Mouse (Mus musculus) 3134 (cell line): ENCODE data around the gene Xlr4c.
"Not testable (repeated sequence)": the region's sequence is repeated elsewhere in the genome, so short reads cannot be mapped to it uniquely, and the experiment has no call there.

ENCODE experiments used
- DNase-seq: peaks from one replicate; pipeline ENCODE4 v3.0.0-alpha.2; 2011; ENCODE audit warnings: low spot score; ENCODE audit not compliant: insufficient read length; ENCODE audit errors: extremely low read depth

Xlr4c gene

DNA sequence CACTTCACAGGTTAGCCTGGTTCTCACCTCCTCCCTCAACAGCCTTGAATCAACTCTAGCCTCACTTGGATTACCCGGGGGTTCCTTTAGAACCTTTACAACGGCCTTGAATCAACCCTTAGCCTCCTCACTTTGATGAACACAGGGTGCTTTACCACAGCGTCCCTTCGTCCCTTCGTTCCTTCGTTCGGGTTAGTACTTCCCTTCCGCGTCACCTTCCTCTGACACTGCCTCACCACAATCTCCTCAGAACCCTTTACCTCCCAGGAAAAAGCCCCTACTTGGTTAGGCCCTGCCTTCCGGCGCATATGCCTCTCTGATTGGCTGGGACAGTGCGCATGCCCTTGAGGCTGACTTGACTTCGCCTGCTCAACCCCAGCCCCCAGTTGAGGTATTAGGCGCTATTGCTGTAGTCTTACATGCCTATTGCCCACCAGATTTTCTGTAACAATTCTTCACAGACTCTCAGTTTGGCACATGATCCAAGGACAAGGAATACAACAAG is at the start of gene Xlr4c:
Gene Xlr4c (minus strand): TSS at position 310 of the 505 bp plus-strand sequence.
- DNase-seq = not testable (repeated sequence)

DNA sequence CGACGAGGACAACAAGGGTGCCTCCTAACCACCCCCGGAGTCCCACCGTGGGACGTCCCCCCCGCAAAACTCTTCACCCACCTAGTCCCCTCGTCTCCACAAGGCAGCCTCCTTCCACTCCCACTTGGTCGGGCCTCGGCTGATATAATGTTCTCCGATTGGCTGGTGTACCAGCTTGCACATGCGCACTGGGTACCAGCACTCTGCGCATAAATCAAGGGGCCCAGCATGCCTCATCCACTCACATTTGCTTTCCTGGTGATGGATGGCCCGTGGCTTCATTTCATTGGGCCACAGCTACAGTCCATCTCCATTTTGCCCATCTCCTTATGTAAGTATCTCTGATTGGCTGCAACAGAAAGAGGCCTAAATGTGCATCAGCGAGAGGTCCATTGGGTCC is 22.3 kb upstream of the Xlr4c start, which contains the start of gene Xlr3c:
Gene Xlr3c (minus strand): TSS at position 121 of the 400 bp plus-strand sequence.
- peak; percentile 45 for DNase-seq

- DNase-seq = not testable (repeated sequence)
Measured at GRCm38 (mm10) chrX:73262428-73262827, 19.5 kb upstream of the Xlr4c start.

DNA sequence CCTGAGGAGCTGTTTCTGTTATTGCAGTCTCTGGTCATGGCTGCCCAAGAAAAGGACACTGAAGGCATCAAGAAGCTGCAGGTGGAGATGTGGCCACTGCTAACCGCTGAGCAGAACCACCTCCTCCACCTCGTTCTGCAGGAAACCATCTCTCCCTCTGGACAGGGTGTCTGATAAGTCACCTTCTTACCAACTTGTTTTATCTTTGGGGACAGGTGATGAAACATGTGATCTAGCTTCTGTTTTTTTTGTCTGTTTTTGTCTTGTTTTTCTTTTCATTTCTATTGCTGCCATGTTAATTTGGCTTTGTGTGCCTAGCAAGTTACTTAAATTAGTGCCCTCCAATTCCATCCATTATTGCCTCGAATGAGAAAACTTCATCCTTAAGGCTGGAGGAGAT is 13.6 kb downstream of the Xlr4c start:
- no peak for DNase-seq

DNA sequence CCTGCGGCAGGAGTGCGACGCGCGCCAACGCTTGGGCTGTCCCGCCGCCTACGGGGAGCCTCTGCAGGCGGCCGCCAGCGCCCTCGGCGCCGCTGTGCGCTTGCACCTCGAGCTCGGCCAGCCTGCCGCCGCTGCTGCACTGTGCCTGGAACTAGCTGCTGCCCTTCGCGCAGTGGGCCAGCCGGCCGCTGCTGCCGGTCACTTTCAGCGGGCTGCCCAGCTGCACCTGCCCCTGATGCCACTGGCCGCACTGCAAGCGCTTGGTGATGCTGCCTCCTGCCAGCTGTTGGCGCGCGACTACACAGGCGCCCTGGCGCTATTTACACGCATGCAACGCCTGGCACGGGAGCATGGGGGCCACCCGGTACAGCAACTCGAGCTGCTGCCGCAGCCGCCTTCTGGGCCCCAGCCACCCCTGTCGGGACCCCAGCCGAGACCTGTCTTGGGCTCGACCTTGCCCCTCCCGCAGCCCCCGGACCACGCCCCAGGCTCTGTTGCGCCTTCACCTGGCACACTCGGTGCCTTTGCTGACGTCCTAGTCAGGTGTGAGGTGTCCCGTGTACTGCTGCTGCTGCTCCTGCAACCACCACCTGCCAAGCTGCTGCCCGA is 14.2 kb downstream of the Xlr4c start:
- DNase-seq = peak; percentile 79

- DNase-seq = peak; percentile 89
Measured at GRCm38 (mm10) chrX:73227914-73228605, 14.9 kb downstream of the Xlr4c start, which contains the start of gene F8a. Gene F8a, plus strand, starts transcription at chrX:73228291.

DNA sequence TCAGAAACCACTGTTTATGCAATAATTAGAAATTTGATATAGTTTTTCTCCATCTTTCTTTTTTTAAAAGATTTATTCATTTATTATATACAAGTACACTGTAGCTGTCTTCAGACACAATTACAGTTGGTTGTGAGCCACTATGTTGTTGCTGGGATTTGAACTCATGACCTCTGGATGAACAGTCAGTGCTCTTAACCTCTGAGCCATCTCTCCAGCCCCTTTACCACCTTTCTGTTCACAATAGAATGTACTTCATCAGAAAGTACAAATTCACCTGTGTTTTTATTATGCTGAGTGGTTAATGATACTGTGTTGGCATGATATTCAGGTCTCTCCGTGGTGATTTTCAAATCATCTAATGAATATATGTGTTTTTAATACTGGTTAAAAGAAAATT is 17.6 kb downstream of the Xlr4c start:
- DNase-seq = no peak

GRCm38 (mm10) chrX:73213819-73214564 is 28.9 kb downstream of the Xlr4c start, which contains the start of gene Xlr4b:
Gene Xlr4b, plus strand, starts transcription at chrX:73214333.
- DNase-seq = not testable (repeated sequence)

DNA sequence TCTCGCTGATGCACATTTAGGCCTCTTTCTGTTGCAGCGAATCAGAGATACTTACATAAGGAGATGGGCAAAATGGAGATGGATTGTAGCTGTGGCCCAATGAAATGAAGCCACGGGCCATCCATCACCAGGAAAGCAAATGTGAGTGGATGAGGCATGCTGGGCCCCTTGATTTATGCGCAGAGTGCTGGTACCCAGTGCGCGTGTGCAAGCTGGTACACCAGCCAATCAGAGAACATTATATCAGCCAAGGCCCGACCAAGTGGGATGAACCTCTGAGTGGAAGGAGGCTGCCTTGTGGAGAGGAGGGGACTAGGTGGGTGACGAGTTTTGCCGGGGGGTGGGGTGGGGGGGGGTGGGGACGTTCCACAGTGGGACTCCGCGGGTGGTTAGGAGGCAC is 51.0 kb downstream of the Xlr4c start, which contains the start of gene Xlr3b:
Gene Xlr3b (plus strand): TSS at position 274 of the 400 bp plus-strand sequence.
- DNase-seq = not testable (repeated sequence)
